Mouse (Mus musculus) lung, postnatal 10 days (tissue): ENCODE measurements at regions not wholly inside any gene's neighbourhood (a gene's known extent, or its start where the extent isn't known, plus 50 kb on each side); places are given as distances from the start of the nearest gene placed in this dataset.

ENCODE experiments used
- DNase-seq: peaks from one replicate; pipeline ENCODE4 v3.0.0; 2021

GRCm38 (mm10) chr14:67139152-67139551, 1130.1 kb upstream of the Gulo start:
- DNase-seq: no peak

- DNase-seq: no peak
Observed at GRCm38 (mm10) chr14:67136141-67136498, 1127.1 kb upstream of the Gulo start.

GRCm38 (mm10) chr14:67135221-67136140, 1126.5 kb upstream of the Gulo start:
- DNase-seq: peak; percentile 87

- no peak for DNase-seq
Observed at GRCm38 (mm10) chr14:67133221-67133620, 1124.2 kb upstream of the Gulo start.

GRCm38 (mm10) chr14:67127118-67127517, 1118.1 kb upstream of the Gulo start:
- DNase-seq: no peak

GRCm38 (mm10) chr14:67126254-67126653, 1117.2 kb upstream of the Gulo start:
- no peak for DNase-seq

- DNase-seq: no peak
Observed at GRCm38 (mm10) chr14:67123300-67123699, 1114.3 kb upstream of the Gulo start.
